Mouse (Mus musculus) frontal cortex, postnatal 36 days (tissue): ENCODE data around the gene Synpr.
A peak's percentile ranks its signal among the peaks of the same experiment; 100 is the strongest.

Experiments
- DNase-seq, 2 experiments: peaks; one replicate each; pipeline ENCODE4 v3.0.0; 2022; ENCODE audit warnings: low spot score in 2 of 2

Synpr gene

GRCm38 (mm10) chr14:13355569-13356362 lies 71.2 kb downstream of the Synpr start:
- peak; percentile 57 to 77 for DNase-seq

GRCm38 (mm10) chr14:13357101-13357667 lies 72.6 kb downstream of the Synpr start:
- DNase-seq = no peak

- DNase-seq = no peak
Measured at GRCm38 (mm10) chr14:13358037-13358436, 73.5 kb downstream of the Synpr start.

- no peak for DNase-seq
Measured at GRCm38 (mm10) chr14:13361184-13361583, 76.6 kb downstream of the Synpr start.

- no peak for DNase-seq
Measured at GRCm38 (mm10) chr14:13361642-13362041, 77.1 kb downstream of the Synpr start.

GRCm38 (mm10) chr14:13368309-13368708 lies 83.7 kb downstream of the Synpr start:
- no peak for DNase-seq

- no peak for DNase-seq
Measured at GRCm38 (mm10) chr14:13389081-13389480, 104.5 kb downstream of the Synpr start.

GRCm38 (mm10) chr14:13389954-13390353 lies 105.4 kb downstream of the Synpr start:
- DNase-seq = no peak

- peak; percentile 6 to 8 for DNase-seq
Measured at GRCm38 (mm10) chr14:13399226-13400020, 114.8 kb downstream of the Synpr start.

- no peak for DNase-seq
Measured at GRCm38 (mm10) chr14:13411636-13412035, 127.1 kb downstream of the Synpr start.

- DNase-seq = no peak
Measured at GRCm38 (mm10) chr14:13440723-13441122, 156.1 kb downstream of the Synpr start.

- DNase-seq = no peak
Measured at GRCm38 (mm10) chr14:13444908-13445307, 160.3 kb downstream of the Synpr start.

GRCm38 (mm10) chr14:13453461-13454204 lies 169.1 kb downstream of the Synpr start:
- DNase-seq = peak in 1 of 2 experiments; percentile 19

- DNase-seq = no peak
Measured at GRCm38 (mm10) chr14:13454991-13455390, 170.4 kb downstream of the Synpr start.

GRCm38 (mm10) chr14:13459333-13459732 lies 174.8 kb downstream of the Synpr start:
- no peak for DNase-seq

- no peak for DNase-seq
Measured at GRCm38 (mm10) chr14:13469211-13469610, 184.6 kb downstream of the Synpr start.

GRCm38 (mm10) chr14:13477821-13478220 lies 193.2 kb downstream of the Synpr start:
- DNase-seq = no peak

GRCm38 (mm10) chr14:13505355-13505754 lies 220.8 kb downstream of the Synpr start:
- no peak for DNase-seq

- DNase-seq = peak in 1 of 2 experiments; percentile 12
Measured at GRCm38 (mm10) chr14:13518608-13519139, 234.1 kb downstream of the Synpr start.

GRCm38 (mm10) chr14:13519239-13520011 lies 234.8 kb downstream of the Synpr start:
- DNase-seq = no peak

GRCm38 (mm10) chr14:13547746-13548145 lies 263.2 kb downstream of the Synpr start:
- no peak for DNase-seq
